Mouse (Mus musculus) hindbrain, embryonic 14.5 days (tissue): ENCODE results near the gene Zzef1. TPM values are rescaled to one million over a fixed set of nuclear protein-coding genes. Genes with fewer than 3 reads are reported as not detected.
A peak's percentile ranks its signal among the peaks of the same experiment; 100 is the strongest.

ENCODE experiments used
- ATAC-seq: fragments of 200-750 bp; cut with Nextera tagmentation; 2 replicates; pipeline ENCODE4 v1.8.0; 2017; ENCODE audit warnings: moderate number of reproducible peaks, mild to moderate bottlenecking, moderate TSS enrichment, moderate library complexity; ENCODE audit not compliant: low FRiP score
- DNase-seq: peaks from one replicate; pipeline ENCODE4 v3.0.0-alpha.2; 2015; ENCODE audit warnings: low spot score
- H3K27ac ChIP-seq: fragments of 300-500 bp; sonication (generic); 2 replicates; pipeline ENCODE4 v1.5.1; 2014; ENCODE audit warnings: mild to moderate bottlenecking, moderate library complexity
- H3K27me3 ChIP-seq: fragments of 300-500 bp; sonication (generic); 2 replicates; pipeline ENCODE4 v1.6.1; 2014; ENCODE audit warnings: mild to moderate bottlenecking, low read length, mixed read lengths; ENCODE audit not compliant: control insufficient read depth, insufficient read depth
- H3K36me3 ChIP-seq: fragments of 300-500 bp; sonication (generic); replicated peaks from 2 replicates; pipeline ENCODE4 v1.6.1; 2014; ENCODE audit not compliant: control insufficient read depth, insufficient read depth
- H3K4me1 ChIP-seq: fragments of 300-500 bp; sonication (generic); replicated peaks from 2 replicates; pipeline ENCODE4 v1.6.1; 2014; ENCODE audit warnings: antibody characterized with exemption, low read length, mixed read lengths; ENCODE audit not compliant: control insufficient read depth, insufficient read depth
- H3K4me2 ChIP-seq: fragments of 300-500 bp; sonication (generic); replicated peaks from 2 replicates; pipeline ENCODE4 v1.6.1; 2014; ENCODE audit warnings: mild to moderate bottlenecking, moderate library complexity
- H3K4me3 ChIP-seq: fragments of 300-500 bp; sonication (generic); replicated peaks from 2 replicates; pipeline ENCODE4 v1.5.1; 2014; ENCODE audit warnings: mild to moderate bottlenecking, low read length
- H3K9ac ChIP-seq: fragments of 300-500 bp; sonication (generic); 2 replicates; pipeline ENCODE4 v1.6.1; 2014
- H3K9me3 ChIP-seq: fragments of 300-500 bp; sonication (generic); 2 replicates; pipeline ENCODE4 v1.6.1; 2016; ENCODE audit warnings: low read length; ENCODE audit not compliant: control insufficient read depth
- WGBS: fragments of 180-500 bp; shearing (Covaris S2); extraction: QIAGEN DNeasy Blood & Tissue Kit; methylation state at CpG from one replicate; pipeline ENCODE4 v1.1.7; 2014; 5-methylcytosine and 5-hydroxymethylcytosine counted together
- polyA plus RNA-seq: library from polyadenylated mRNA; unstranded; fragments of >200 nt; fragmentation: Nextera tagmentation; extraction: Ambion mirVana; gene quantifications from 2 replicates; pipeline ENCODE4 v1.2.1, GENCODE M21; 2014

Zzef1 gene
- polyA plus RNA-seq, 1 experiment from 2014 or later, result 18.5 TPM

- ATAC-seq (no peak), DNase-seq (no peak)
- Histone ChIP-seq H3K27ac (no peak overlapping the region), H3K27me3 (no peaks in the 10 kb centered on the region), H3K9ac (no peak overlapping the region), H3K4me1 (no peaks in the 10 kb centered on the region), H3K4me3 (no peak overlapping the region), H3K4me2 (no peak overlapping the region), H3K9me3 (no peaks in the 10 kb centered on the region), H3K36me3 (peaks cover 96% of the 10 kb centered on the region)
- WGBS, result 88% methylated on average over 7 of the region's 7 CpGs
Observed at GRCm38 (mm10) chr11:72917299-72917996, 121.4 kb downstream of the Zzef1 start.

- no peak for ATAC-seq
- H3K36me3 ChIP-seq, result peaks cover 80% of the 10 kb centered on the region
- H3K4me1 ChIP-seq, result no peaks in the 10 kb centered on the region
- no peak overlapping the region for H3K4me2 ChIP-seq
- DNase-seq, result no peak
- H3K27ac ChIP-seq, result no peak overlapping the region
- no peak overlapping the region for H3K9ac ChIP-seq
- no peak overlapping the region for H3K4me3 ChIP-seq
- 85% methylated on average over 4 of the region's 4 CpGs for WGBS
- H3K27me3 ChIP-seq, result no peaks in the 10 kb centered on the region
- H3K9me3 ChIP-seq, result no peaks in the 10 kb centered on the region
Observed at GRCm38 (mm10) chr11:72923116-72923515, 127.1 kb downstream of the Zzef1 start.

GRCm38 (mm10) chr11:72924458-72924857 lies 128.4 kb downstream of the Zzef1 start:
- Histone ChIP-seq H3K4me3 (no peak overlapping the region), H3K9ac (no peak overlapping the region), H3K4me1 (no peaks in the 10 kb centered on the region), H3K36me3 (peaks cover 68% of the 10 kb centered on the region), H3K4me2 (no peak overlapping the region), H3K27me3 (no peaks in the 10 kb centered on the region), H3K27ac (no peak overlapping the region), H3K9me3 (no peaks in the 10 kb centered on the region)
- ATAC-seq, result no peak
- DNase-seq, result no peak
- 94% methylated on average over 1 of the region's 1 CpGs for WGBS

GRCm38 (mm10) chr11:72925067-72925466 lies 129.0 kb downstream of the Zzef1 start:
- 41% methylated on average over 2 of the region's 2 CpGs for WGBS
- ATAC-seq, result no peak

GRCm38 (mm10) chr11:72926226-72926890 lies 130.3 kb downstream of the Zzef1 start:
- Histone ChIP-seq H3K4me1 (no peaks in the 10 kb centered on the region), H3K36me3 (peaks cover 49% of the 10 kb centered on the region)
- WGBS, result 53% methylated on average over 13 of the region's 13 CpGs

More at GRCm38 (mm10) chr11:72925067-72925466, 129.0 kb downstream of the Zzef1 start:
- H3K4me2 ChIP-seq, result no peak overlapping the region
- DNase-seq, result no peak
- H3K9me3 ChIP-seq, result no peaks in the 10 kb centered on the region
- no peak overlapping the region for H3K27ac ChIP-seq
- no peaks in the 10 kb centered on the region for H3K4me1 ChIP-seq
- H3K9ac ChIP-seq, result no peak overlapping the region
- H3K27me3 ChIP-seq, result no peaks in the 10 kb centered on the region
- H3K4me3 ChIP-seq, result no peak overlapping the region
- H3K36me3 ChIP-seq, result peaks cover 61% of the 10 kb centered on the region

GRCm38 (mm10) chr11:72928516-72928915 lies 132.5 kb downstream of the Zzef1 start:
- Histone ChIP-seq H3K27ac (no peak overlapping the region), H3K9ac (no peak overlapping the region), H3K36me3 (peaks cover 29% of the 10 kb centered on the region), H3K4me1 (no peaks in the 10 kb centered on the region), H3K27me3 (no peaks in the 10 kb centered on the region), H3K4me3 (no peak overlapping the region), H3K4me2 (no peak overlapping the region), H3K9me3 (no peaks in the 10 kb centered on the region)
- ATAC-seq (no peak), DNase-seq (no peak)
- 55% methylated on average over 2 of the region's 2 CpGs for WGBS

More at GRCm38 (mm10) chr11:72926226-72926890, 130.3 kb downstream of the Zzef1 start:
- Histone ChIP-seq H3K27ac (no peak overlapping the region), H3K9me3 (no peaks in the 10 kb centered on the region), H3K27me3 (no peaks in the 10 kb centered on the region), H3K4me3 (no peak overlapping the region), H3K4me2 (no peak overlapping the region), H3K9ac (no peak overlapping the region)
- ATAC-seq (no peak), DNase-seq (peak; percentile 66)

- Histone ChIP-seq H3K4me3 (peak overlapping the region; percentile 19; the same call in 1 of the 2 replicates), H3K9ac (peak overlapping the region; percentile 31; the same call in 1 of the 2 replicates), H3K27me3 (no peaks in the 10 kb centered on the region), H3K4me2 (peak overlapping the region; percentile 22; the same call in 1 of the 2 replicates), H3K9me3 (no peaks in the 10 kb centered on the region), H3K36me3 (no peaks in the 10 kb centered on the region), H3K27ac (no peak overlapping the region), H3K4me1 (no peaks in the 10 kb centered on the region)
- ATAC-seq (no peak), DNase-seq (peak; percentile 54)
- 37% methylated on average over 20 of the region's 20 CpGs for WGBS
Observed at GRCm38 (mm10) chr11:72940208-72941143, 144.4 kb downstream of the Zzef1 start.

- H3K27me3 ChIP-seq, result no peaks in the 10 kb centered on the region
- H3K4me1 ChIP-seq, result no peaks in the 10 kb centered on the region
- H3K36me3 ChIP-seq, result no peaks in the 10 kb centered on the region
- no peaks in the 10 kb centered on the region for H3K9me3 ChIP-seq
- ATAC-seq, result no peak
- H3K4me2 ChIP-seq, result no peak overlapping the region
- no peak for DNase-seq
- WGBS, result 62% methylated on average over 7 of the region's 7 CpGs
- no peak overlapping the region for H3K9ac ChIP-seq
- no peak overlapping the region for H3K4me3 ChIP-seq
- H3K27ac ChIP-seq, result no peak overlapping the region
Observed at GRCm38 (mm10) chr11:72944996-72945793, 149.2 kb downstream of the Zzef1 start.
